Mouse (Mus musculus) T-helper 2 cell (primary cell): ENCODE measurements around the gene Copz2.
"Not testable (repeated sequence)": the region's sequence is repeated elsewhere in the genome, so short reads cannot be mapped to it uniquely, and the experiment has no call there.

Experiments
- in situ Hi-C: fragments of 300-600 bp; cut with MboI, MseI; formaldehyde crosslinking; loops from one replicate; pipeline ENCODE4 v1.15.1; 2025; ENCODE audit warnings: high pct_unique_total_duplicates

The Copz2 gene

GRCm38 (mm10) chr11:96849681-96850467, at the start of gene Copz2:
TSS of gene Copz2 (plus strand) at chr11:96849870.
- in situ Hi-C loops, result no loop called here

GRCm38 (mm10) chr11:96805606-96806005, 44.1 kb upstream of the Copz2 start:
- in situ Hi-C loops, result no loop called here

GRCm38 (mm10) chr11:96808066-96808465, 41.6 kb upstream of the Copz2 start:
- in situ Hi-C loops, result no loop called here

- in situ Hi-C loops, result no loop called here
These were observed 40.0 kb upstream of the Copz2 start for GRCm38 (mm10) chr11:96809562-96810235.

GRCm38 (mm10) chr11:96811188-96811587, 38.5 kb upstream of the Copz2 start:
- in situ Hi-C loops, result not testable (repeated sequence)

GRCm38 (mm10) chr11:96813455-96813854, 36.2 kb upstream of the Copz2 start:
- in situ Hi-C loops, result no loop called here

- in situ Hi-C loops, result no loop called here
These were observed 35.8 kb upstream of the Copz2 start for GRCm38 (mm10) chr11:96813920-96814319.

GRCm38 (mm10) chr11:96814443-96814842, 35.2 kb upstream of the Copz2 start:
- in situ Hi-C loops, result no loop called here

- in situ Hi-C loops, result no loop called here
These were observed 33.8 kb upstream of the Copz2 start for GRCm38 (mm10) chr11:96815895-96816294.

- in situ Hi-C loops, result no loop called here
These were observed 33.2 kb upstream of the Copz2 start for GRCm38 (mm10) chr11:96816494-96816893.

GRCm38 (mm10) chr11:96816979-96817378, 32.7 kb upstream of the Copz2 start:
- in situ Hi-C loops, result no loop called here

GRCm38 (mm10) chr11:96818128-96818710, 31.5 kb upstream of the Copz2 start:
- in situ Hi-C loops, result no loop called here

- in situ Hi-C loops, result no loop called here
These were observed 27.7 kb upstream of the Copz2 start for GRCm38 (mm10) chr11:96821956-96822355.

- in situ Hi-C loops, result no loop called here
These were observed 26.8 kb upstream of the Copz2 start for GRCm38 (mm10) chr11:96822675-96823470.

- in situ Hi-C loops, result no loop called here
These were observed 26.2 kb upstream of the Copz2 start for GRCm38 (mm10) chr11:96823471-96823837.

- in situ Hi-C loops, result no loop called here
These were observed 25.5 kb upstream of the Copz2 start for GRCm38 (mm10) chr11:96823880-96824782.

GRCm38 (mm10) chr11:96824783-96825495, 24.7 kb upstream of the Copz2 start:
- in situ Hi-C loops, result no loop called here

- in situ Hi-C loops, result no loop called here
These were observed 23.2 kb upstream of the Copz2 start for GRCm38 (mm10) chr11:96826481-96826880.

- in situ Hi-C loops, result no loop called here
These were observed 22.5 kb upstream of the Copz2 start for GRCm38 (mm10) chr11:96827062-96827581.

- in situ Hi-C loops, result no loop called here
These were observed 21.8 kb upstream of the Copz2 start for GRCm38 (mm10) chr11:96827917-96828316.
